Mouse (Mus musculus): Measurements from ENCODE around the gene Ccdc18. TPM values are rescaled to one million over a fixed set of nuclear protein-coding genes. Genes with fewer than 3 reads are reported as not detected.
"Not testable (repeated sequence)": the region's sequence is repeated elsewhere in the genome, so short reads cannot be mapped to it uniquely, and the experiment has no call there.

Ccdc18 gene
- polyA plus RNA-seq, 1 experiment from 2014 or later, result 15.8 TPM

DNA sequence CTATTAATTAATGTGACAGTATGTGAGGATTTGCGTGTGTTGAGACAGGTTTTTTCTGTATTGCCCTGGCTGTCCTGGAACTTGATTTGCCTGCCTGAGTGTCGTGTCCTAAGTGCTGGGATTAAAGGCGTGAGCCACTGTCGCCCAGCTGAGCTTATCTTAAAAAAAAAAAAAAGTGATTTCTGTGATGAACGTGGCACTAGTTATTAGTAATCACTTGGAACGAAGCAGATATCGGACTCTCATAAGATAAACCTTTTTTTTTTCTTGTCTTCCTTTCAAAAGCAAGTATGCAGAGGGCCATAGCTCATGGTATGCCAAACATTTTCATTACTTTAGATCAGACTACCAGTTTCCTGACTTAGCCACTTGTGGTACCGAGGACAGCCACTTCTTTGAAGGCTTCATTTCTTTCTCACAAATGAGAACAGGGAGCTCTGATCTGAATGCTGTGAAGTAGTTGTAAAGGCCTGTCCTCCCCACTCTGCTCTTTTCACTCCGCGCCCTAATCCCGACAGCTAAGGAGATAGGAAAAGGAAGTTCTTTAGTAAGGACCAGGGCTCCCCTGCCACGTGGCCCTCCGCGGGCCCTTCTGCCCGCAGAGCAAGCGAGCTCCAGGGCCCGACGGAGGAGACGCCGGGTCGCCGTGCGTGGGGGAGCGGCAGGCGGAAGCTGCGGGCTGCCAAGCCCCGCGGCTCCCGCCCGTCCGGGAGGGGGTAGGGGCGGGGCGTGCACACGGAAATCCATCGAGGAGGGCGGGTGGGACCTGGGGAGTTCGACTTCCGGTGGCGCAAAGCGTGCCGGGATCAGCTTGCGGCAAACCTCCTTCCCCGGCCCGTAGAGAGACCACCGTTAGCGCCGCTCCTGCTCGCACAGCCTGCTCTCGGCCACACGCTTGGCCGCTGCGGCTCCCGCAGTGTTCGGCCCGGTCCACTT is 135.7 kb downstream of the Ccdc18 start, which contains the start of gene Dr1:
TSS of gene Dr1 (plus strand) at position 771 of the 936 bp plus-strand sequence.
- H3K4me2 ChIP-seq (ENCODE audit: low read depth, low read length, severe bottlenecking), result peak within 1 kb of the TSS; percentile 85
- H3K4me3 ChIP-seq (ENCODE audit: low read depth, low read length), result peak within 1 kb of the TSS; percentile 91
- H3K27ac ChIP-seq (ENCODE audit: low read depth, low read length), result peak within 1 kb of the TSS; percentile 84
- H3K36me3 ChIP-seq (ENCODE audit: control insufficient read depth, insufficient read depth, low read length), result no peaks in the 10 kb centered on the region
- DNase-seq (ENCODE audit: low spot score), result peak; percentile 94
- H3K27me3 ChIP-seq (ENCODE audit: control insufficient read depth, insufficient read depth, low read length), result no peaks in the 10 kb centered on the region
- peak within 1 kb of the TSS; percentile 92 for H3K9ac ChIP-seq (ENCODE audit: low read length)
- no peaks in the 10 kb centered on the region for H3K4me1 ChIP-seq (replicated peaks; ENCODE audit: control insufficient read depth, insufficient read depth, low read length)
- no peaks in the 10 kb centered on the region for H3K9me3 ChIP-seq (ENCODE audit: control insufficient read depth, low read length)
- WGBS, result 4% methylated on average over 55 of the region's 55 CpGs
- peak; percentile 98 for ATAC-seq (replicated peaks; ENCODE audit: low FRiP score)

- no peaks in the 10 kb centered on the region for H3K36me3 ChIP-seq (ENCODE audit: control insufficient read depth, insufficient read depth, low read length)
- no peaks in the 10 kb centered on the region for H3K27me3 ChIP-seq (ENCODE audit: control insufficient read depth, insufficient read depth, low read length)
- H3K9ac ChIP-seq (ENCODE audit: low read length), result peak overlapping the region; percentile 92
- H3K4me3 ChIP-seq (ENCODE audit: low read depth, low read length), result peak overlapping the region; percentile 91
- H3K4me2 ChIP-seq (ENCODE audit: low read depth, low read length, severe bottlenecking), result peak overlapping the region; percentile 85
- under 1% methylated on average over 44 of the region's 44 CpGs for WGBS
- H3K4me1 ChIP-seq (replicated peaks; ENCODE audit: control insufficient read depth, insufficient read depth, low read length), result no peaks in the 10 kb centered on the region
- DNase-seq (ENCODE audit: low spot score) (no peak), ATAC-seq (replicated peaks; ENCODE audit: low FRiP score) (peak; percentile 74)
- peak overlapping the region; percentile 84 for H3K27ac ChIP-seq (ENCODE audit: low read depth, low read length)
- H3K9me3 ChIP-seq (ENCODE audit: control insufficient read depth, low read length), result no peaks in the 10 kb centered on the region
Measured at GRCm38 (mm10) chr5:108269063-108269810, 136.6 kb downstream of the Ccdc18 start.

- peak overlapping the region; percentile 92 for H3K9ac ChIP-seq (ENCODE audit: low read length)
- no peaks in the 10 kb centered on the region for H3K4me1 ChIP-seq (replicated peaks; ENCODE audit: control insufficient read depth, insufficient read depth, low read length)
- H3K27ac ChIP-seq (ENCODE audit: low read depth, low read length), result no peak overlapping the region
- peak overlapping the region; percentile 91 for H3K4me3 ChIP-seq (ENCODE audit: low read depth, low read length)
- peak overlapping the region; percentile 85 for H3K4me2 ChIP-seq (ENCODE audit: low read depth, low read length, severe bottlenecking)
- H3K36me3 ChIP-seq (ENCODE audit: control insufficient read depth, insufficient read depth, low read length), result no peaks in the 10 kb centered on the region
- H3K27me3 ChIP-seq (ENCODE audit: control insufficient read depth, insufficient read depth, low read length), result no peaks in the 10 kb centered on the region
- 23% methylated on average over 7 of the region's 7 CpGs for WGBS
- H3K9me3 ChIP-seq (ENCODE audit: control insufficient read depth, low read length), result no peaks in the 10 kb centered on the region
- ATAC-seq (replicated peaks; ENCODE audit: low FRiP score) (no peak), DNase-seq (ENCODE audit: low spot score) (no peak)
Measured at GRCm38 (mm10) chr5:108269811-108270151, 137.1 kb downstream of the Ccdc18 start.

- WGBS, result 61% methylated on average over 9 of the region's 9 CpGs
- DNase-seq (ENCODE audit: low spot score) (no peak), ATAC-seq (replicated peaks; ENCODE audit: low FRiP score) (no peak)
- Histone ChIP-seq H3K9ac (ENCODE audit: low read length) (no peak overlapping the region), H3K27me3 (ENCODE audit: control insufficient read depth, insufficient read depth, low read length) (no peaks in the 10 kb centered on the region), H3K4me1 (replicated peaks; ENCODE audit: control insufficient read depth, insufficient read depth, low read length) (no peaks in the 10 kb centered on the region), H3K4me3 (ENCODE audit: low read depth, low read length) (peak overlapping the region; percentile 91), H3K4me2 (ENCODE audit: low read depth, low read length, severe bottlenecking) (peak overlapping the region; percentile 85), H3K9me3 (ENCODE audit: control insufficient read depth, low read length) (no peaks in the 10 kb centered on the region), H3K36me3 (ENCODE audit: control insufficient read depth, insufficient read depth, low read length) (no peaks in the 10 kb centered on the region), H3K27ac (ENCODE audit: low read depth, low read length) (no peak overlapping the region)
Measured at GRCm38 (mm10) chr5:108270415-108270814, 137.7 kb downstream of the Ccdc18 start.

DNA sequence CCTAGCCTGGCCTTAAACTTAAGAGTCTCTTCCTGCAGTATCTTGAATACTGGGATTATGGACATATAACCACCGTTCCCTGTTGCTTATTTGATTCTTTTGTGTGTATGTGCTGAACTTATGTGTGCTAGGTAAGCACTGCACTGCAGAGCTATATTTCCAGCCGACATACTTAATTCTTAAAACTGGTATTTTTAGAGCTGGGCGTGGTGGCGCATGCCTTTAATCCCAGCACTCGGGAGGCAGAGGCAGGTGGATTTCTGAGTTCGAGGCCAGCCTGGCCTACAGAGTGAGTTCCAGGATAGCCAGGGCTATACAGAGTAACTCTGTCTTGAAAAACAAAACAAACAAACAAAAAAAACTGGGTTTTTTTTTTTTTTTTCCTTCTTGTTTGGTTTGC is 138.7 kb downstream of the Ccdc18 start:
- not testable (repeated sequence) for H3K27me3 ChIP-seq (ENCODE audit: control insufficient read depth, insufficient read depth, low read length); H3K9me3 ChIP-seq (ENCODE audit: control insufficient read depth, low read length); H3K27ac ChIP-seq (ENCODE audit: low read depth, low read length); H3K4me1 ChIP-seq (replicated peaks; ENCODE audit: control insufficient read depth, insufficient read depth, low read length); H3K36me3 ChIP-seq (ENCODE audit: control insufficient read depth, insufficient read depth, low read length); ATAC-seq (replicated peaks; ENCODE audit: low FRiP score); H3K9ac ChIP-seq (ENCODE audit: low read length); H3K4me3 ChIP-seq (ENCODE audit: low read depth, low read length); DNase-seq (ENCODE audit: low spot score)
- peak overlapping the region; percentile 15; the same call in 1 of the 2 replicates for H3K4me2 ChIP-seq (ENCODE audit: low read depth, low read length, severe bottlenecking)
- WGBS, result 92% methylated on average over 6 of the region's 6 CpGs

Other genes starting within 250 kb of the Ccdc18 start
- gene Rpl5, start 232.4 kb upstream of the Ccdc18 start, polyA plus RNA-seq (2014; fragmentation: Nextera tagmentation; extraction: Ambion mirVana), result 83.2 and 84.4 TPM in 2 replicates
- 18.1 and 21.7 TPM in 2 replicates for gene Fam69a, start 145.8 kb upstream of the Ccdc18 start, polyA plus RNA-seq (2014; fragmentation: Nextera tagmentation; extraction: Ambion mirVana)
- gene Mtf2, start 67.2 kb upstream of the Ccdc18 start, polyA plus RNA-seq (2014; fragmentation: Nextera tagmentation; extraction: Ambion mirVana), result 138 and 148 TPM in 2 replicates
- 31.8 and 35.2 TPM in 2 replicates for gene Tmed5, start 255 bp upstream of the Ccdc18 start, polyA plus RNA-seq (2014; fragmentation: Nextera tagmentation; extraction: Ambion mirVana)
- 55.3 and 60.2 TPM in 2 replicates for gene Dr1, start 136.0 kb downstream of the Ccdc18 start, polyA plus RNA-seq (2014; fragmentation: Nextera tagmentation; extraction: Ambion mirVana)
- 3.7 and 4.3 TPM in 2 replicates for gene Pigg, start 179.7 kb downstream of the Ccdc18 start, polyA plus RNA-seq (2014; fragmentation: Nextera tagmentation; extraction: Ambion mirVana)
- gene Gm42517, start 235.0 kb downstream of the Ccdc18 start, polyA plus RNA-seq (2014; fragmentation: Nextera tagmentation; extraction: Ambion mirVana), result 0.13 TPM in 1 of 2 replicates, not detected in the other